In genomic region chr1:81952095-81952494, GRCm38 (mm10) we compare ENCODE assay signal across 24 mouse cellular contexts.
"Had no signal": no experiment of that assay in that cellular context is flagged by ENCODE, and none has a peak within 500 bp of the region (broad histone marks: within the 10 kb centered on the region; RNA-seq: fewer than 3 reads in every experiment).

No protein-coding gene starts in this region.

- H3K4me1 ChIP-seq: hindbrain, embryonic 15.5 days had no signal

- H3K4me2 ChIP-seq: heart, embryonic 11.5 days; heart, embryonic 13.5 days; heart, embryonic 15.5 days; hindbrain, embryonic 13.5 days; hindbrain, embryonic 15.5 days; limb, embryonic 12.5 days; liver, embryonic 11.5 days had no signal

- DNase-seq: gastrocnemius, postnatal 14 days; gastrocnemius, postnatal 36 days; heart, adult 11 months; heart, adult 2 months; heart, postnatal 14 days; heart, postnatal 36 days; kidney, adult 11 months; kidney, adult 2 months; kidney, adult 9 months; kidney, postnatal 10 days; kidney, postnatal 25 days; kidney, postnatal 4 days; liver had no signal

- H3K9me3 ChIP-seq: heart, embryonic 13.5 days; heart, embryonic 15.5 days; hindbrain, embryonic 13.5 days; hindbrain, embryonic 15.5 days; limb, embryonic 10.5 days; limb, embryonic 12.5 days had no signal

- H3K27ac ChIP-seq: heart, adult 2 months; heart, embryonic 13.5 days; heart, embryonic 15.5 days; hindbrain, embryonic 13.5 days; hindbrain, embryonic 15.5 days; hindbrain, postnatal 0 days; layer of hippocampus, adult 2 months; left cerebral cortex, adult 2 months; limb, embryonic 10.5 days had no signal

- ATAC-seq: hindbrain, postnatal 0 days had no signal

- H3K4me3 ChIP-seq: heart, adult 2 months; heart, embryonic 13.5 days; heart, embryonic 15.5 days; hindbrain, embryonic 13.5 days; hindbrain, embryonic 15.5 days; layer of hippocampus, adult 2 months; left cerebral cortex, adult 2 months; limb, embryonic 10.5 days; limb, embryonic 12.5 days had no signal

- H3K36me3 ChIP-seq: heart, embryonic 13.5 days; heart, embryonic 15.5 days; hindbrain, embryonic 13.5 days; hindbrain, embryonic 15.5 days; limb, embryonic 10.5 days; limb, embryonic 12.5 days had no signal

- H3K27me3 ChIP-seq: heart, embryonic 13.5 days; heart, embryonic 15.5 days; hindbrain, embryonic 13.5 days; hindbrain, embryonic 15.5 days; limb, embryonic 12.5 days had no signal

- H3K9ac ChIP-seq: heart, embryonic 13.5 days; heart, embryonic 15.5 days; hindbrain, embryonic 13.5 days; hindbrain, embryonic 15.5 days; limb, embryonic 12.5 days had no signal
